Mouse (Mus musculus): Measurements from ENCODE around the gene Dalrd3. TPM values are rescaled to one million over a fixed set of nuclear protein-coding genes. Genes with fewer than 3 reads are reported as not detected.
"Not testable (repeated sequence)": the region's sequence is repeated elsewhere in the genome, so short reads cannot be mapped to it uniquely, and the experiment has no call there.

The Dalrd3 gene
- polyA plus RNA-seq, 1 experiment from 2014 or later = 44.9 TPM

DNA sequence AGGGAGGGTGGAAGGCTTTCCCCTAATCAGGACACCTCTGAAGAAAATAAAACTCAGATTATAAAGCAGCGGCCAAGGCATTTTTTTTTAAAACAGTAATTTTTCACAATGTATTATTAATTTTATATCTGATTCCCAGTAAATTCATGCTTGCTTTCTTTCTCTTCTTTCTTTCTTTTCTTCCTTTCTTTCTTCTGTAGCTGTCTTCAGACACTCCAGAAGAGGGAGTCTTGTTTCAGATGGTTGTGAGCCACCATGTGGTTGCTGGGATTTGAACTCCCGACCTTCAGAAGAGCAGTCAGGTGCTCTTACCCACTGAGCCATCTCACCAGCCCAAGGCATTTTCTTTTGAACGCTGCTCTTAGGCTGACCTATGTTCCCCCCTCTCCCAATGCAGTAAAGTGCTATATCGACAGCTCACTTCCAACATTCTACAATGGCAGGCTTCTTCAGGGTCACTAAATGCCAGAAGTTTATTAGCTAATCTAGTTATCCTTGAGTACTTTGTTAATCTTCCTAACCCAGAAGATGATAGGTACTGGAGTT, 29.4 kb downstream of the Dalrd3 start:
- H3K27me3 ChIP-seq (ENCODE audit: control insufficient read depth, insufficient read depth, low read length) = no peaks in the 10 kb centered on the region
- no peak for TF ChIP-seq CTCF (IDR thresholded peaks at IDR 0.05; ENCODE audit: low read depth)
- no peak for TF ChIP-seq EP300 (optimal IDR thresholded peaks at IDR 0.05)
- ATAC-seq (ENCODE audit: low FRiP score, low TSS enrichment) = no peak
- H3K4me1 ChIP-seq (replicated peaks; ENCODE audit: control insufficient read depth, insufficient read depth) = no peaks in the 10 kb centered on the region
- H3K27ac ChIP-seq (replicated peaks) = no peak overlapping the region
- no peak overlapping the region for H3K4me2 ChIP-seq (replicated peaks; ENCODE audit: low read depth)
- H3K9me3 ChIP-seq (ENCODE audit: control insufficient read depth, low read length) = no peaks in the 10 kb centered on the region
- peaks cover 8% of the 10 kb centered on the region for H3K36me3 ChIP-seq (ENCODE audit: control insufficient read depth, insufficient read depth, low read length)
- no peak overlapping the region for H3K9ac ChIP-seq (ENCODE audit: low read length)
- H3K4me3 ChIP-seq (ENCODE audit: low read depth, low read length) = no peak overlapping the region
- 79% methylated on average over 4 of the region's 4 CpGs for WGBS
- DNase-seq (ENCODE audit: low spot score) = no peak

DNA sequence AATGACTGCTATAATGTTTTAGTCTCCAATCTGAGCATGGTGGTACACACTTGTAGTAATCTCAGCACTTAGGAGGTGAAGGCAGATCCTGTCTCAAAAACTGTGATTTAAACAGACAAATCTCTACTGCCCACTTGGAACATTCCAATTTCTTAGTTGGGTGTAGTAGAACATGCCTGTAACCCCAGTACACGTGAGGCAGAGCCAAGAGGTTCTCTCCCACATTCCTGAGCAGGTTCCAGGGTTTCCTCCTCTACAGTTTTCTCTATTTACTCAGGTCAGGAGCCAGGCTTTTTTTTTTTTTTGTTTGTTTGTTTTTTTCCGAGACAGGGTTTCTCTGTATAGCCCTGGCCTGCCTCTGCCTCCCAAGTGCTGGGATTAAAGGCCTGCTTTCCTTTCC, 30.3 kb downstream of the Dalrd3 start:
- Histone ChIP-seq H3K27me3 (ENCODE audit: control insufficient read depth, insufficient read depth, low read length) (no peaks in the 10 kb centered on the region), H3K9me3 (ENCODE audit: control insufficient read depth, low read length) (no peaks in the 10 kb centered on the region), H3K4me2 (replicated peaks; ENCODE audit: low read depth) (no peak overlapping the region), H3K4me1 (replicated peaks; ENCODE audit: control insufficient read depth, insufficient read depth) (no peaks in the 10 kb centered on the region), H3K4me3 (ENCODE audit: low read depth, low read length) (no peak overlapping the region), H3K9ac (ENCODE audit: low read length) (no peak overlapping the region), H3K27ac (replicated peaks) (no peak overlapping the region), H3K36me3 (ENCODE audit: control insufficient read depth, insufficient read depth, low read length) (peaks cover 8% of the 10 kb centered on the region)
- 27% methylated on average over 2 of the region's 2 CpGs for WGBS
- ATAC-seq (ENCODE audit: low FRiP score, low TSS enrichment) = peak; percentile 24; the same call in 1 of the 2 replicates
- TF ChIP-seq CTCF (IDR thresholded peaks at IDR 0.05; ENCODE audit: low read depth) = no peak
- no peak for TF ChIP-seq EP300 (optimal IDR thresholded peaks at IDR 0.05)
- DNase-seq (ENCODE audit: low spot score) = no peak

DNA sequence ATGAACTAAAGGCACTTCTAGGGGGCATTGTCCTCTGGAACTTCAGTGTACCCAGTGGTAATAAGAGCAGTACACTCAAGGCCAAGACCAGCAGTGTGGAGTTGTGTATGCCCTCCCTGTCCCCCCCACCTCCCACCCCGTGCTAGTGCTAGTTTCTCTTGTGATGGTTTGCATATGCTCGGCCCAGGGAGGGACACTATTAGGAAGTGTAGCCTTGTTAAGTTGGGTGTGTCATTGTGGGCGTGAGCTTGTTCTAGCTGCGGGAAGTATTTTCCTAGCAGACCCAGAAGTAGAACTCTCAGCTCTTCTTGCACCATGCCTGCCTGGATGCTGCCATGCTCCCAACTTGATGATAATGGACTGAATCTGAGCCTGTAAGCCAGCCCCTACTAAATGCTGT, 32.3 kb downstream of the Dalrd3 start:
- no peak for DNase-seq (ENCODE audit: low spot score)
- no peaks in the 10 kb centered on the region for H3K9me3 ChIP-seq (ENCODE audit: control insufficient read depth, low read length)

DNA sequence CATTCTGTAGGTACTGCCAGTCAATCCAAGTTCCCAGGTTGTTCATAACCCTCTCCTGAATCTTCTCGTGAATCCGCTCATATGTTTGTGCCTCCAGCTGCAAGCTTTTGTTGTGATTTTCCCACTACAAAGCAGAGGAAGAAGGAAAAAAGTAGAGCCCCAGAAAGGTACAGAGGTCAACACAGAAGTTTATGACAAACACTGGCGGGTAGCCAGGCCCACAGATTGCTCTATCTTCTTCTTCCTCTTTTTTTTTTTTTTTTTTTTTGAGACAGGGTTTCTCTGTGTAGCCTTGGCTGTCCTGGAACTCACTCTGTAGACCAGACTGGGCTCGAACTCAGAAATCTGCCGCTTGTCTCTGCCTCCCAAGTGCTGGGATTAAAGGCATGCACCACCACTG, 38.2 kb downstream of the Dalrd3 start:
- H3K27ac ChIP-seq (replicated peaks); ATAC-seq (ENCODE audit: low FRiP score, low TSS enrichment); H3K9ac ChIP-seq (ENCODE audit: low read length); H3K27me3 ChIP-seq (ENCODE audit: control insufficient read depth, insufficient read depth, low read length); DNase-seq (ENCODE audit: low spot score); H3K4me2 ChIP-seq (replicated peaks; ENCODE audit: low read depth); H3K9me3 ChIP-seq (ENCODE audit: control insufficient read depth, low read length); H3K4me3 ChIP-seq (ENCODE audit: low read depth, low read length); H3K4me1 ChIP-seq (replicated peaks; ENCODE audit: control insufficient read depth, insufficient read depth): not testable (repeated sequence)
- 91% methylated on average over 5 of the region's 5 CpGs for WGBS
- H3K36me3 ChIP-seq (ENCODE audit: control insufficient read depth, insufficient read depth, low read length) = peaks cover 37% of the 10 kb centered on the region

More for the DNA sequence above, 32.3 kb downstream of the Dalrd3 start:
- Histone ChIP-seq H3K9ac (ENCODE audit: low read length) (no peak overlapping the region), H3K27ac (replicated peaks) (no peak overlapping the region), H3K4me2 (replicated peaks; ENCODE audit: low read depth) (no peak overlapping the region), H3K27me3 (ENCODE audit: control insufficient read depth, insufficient read depth, low read length) (no peaks in the 10 kb centered on the region), H3K4me3 (ENCODE audit: low read depth, low read length) (no peak overlapping the region), H3K36me3 (ENCODE audit: control insufficient read depth, insufficient read depth, low read length) (peaks cover 11% of the 10 kb centered on the region), H3K4me1 (replicated peaks; ENCODE audit: control insufficient read depth, insufficient read depth) (no peaks in the 10 kb centered on the region)
- ATAC-seq (ENCODE audit: low FRiP score, low TSS enrichment) = 0 out of 2 replicates have a peak, but pooled peaks have one; percentile 33
- 64% methylated on average over 4 of the region's 4 CpGs for WGBS
- TF ChIP-seq CTCF (IDR thresholded peaks at IDR 0.05; ENCODE audit: low read depth) (no peak), EP300 (optimal IDR thresholded peaks at IDR 0.05) (no peak)

DNA sequence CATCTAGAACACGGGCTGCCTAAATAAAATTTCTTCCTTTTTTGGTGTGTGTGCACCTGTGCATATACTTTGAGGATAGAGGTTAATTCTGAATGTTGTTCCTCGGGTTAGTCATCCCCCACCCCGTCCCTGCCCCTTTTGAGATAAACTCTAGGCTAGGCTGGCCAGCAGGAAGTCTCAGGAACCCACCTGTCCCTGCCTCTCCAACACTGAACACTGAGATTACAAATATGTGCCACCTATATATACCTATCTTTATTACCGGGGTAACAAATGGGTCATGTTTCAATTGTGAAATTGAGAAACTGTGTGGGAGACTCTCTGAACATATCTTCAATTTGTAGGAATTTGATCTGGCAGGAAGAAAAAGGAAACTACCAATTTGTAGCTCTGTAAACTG, 39.2 kb downstream of the Dalrd3 start:
- peaks cover 34% of the 10 kb centered on the region for H3K36me3 ChIP-seq (ENCODE audit: control insufficient read depth, insufficient read depth, low read length)
- no peak overlapping the region for H3K27ac ChIP-seq (replicated peaks)
- 86% methylated on average over 4 of the region's 4 CpGs for WGBS
- no peak overlapping the region for H3K9ac ChIP-seq (ENCODE audit: low read length)
- H3K4me3 ChIP-seq (ENCODE audit: low read depth, low read length) = no peak overlapping the region
- no peaks in the 10 kb centered on the region for H3K9me3 ChIP-seq (ENCODE audit: control insufficient read depth, low read length)
- H3K27me3 ChIP-seq (ENCODE audit: control insufficient read depth, insufficient read depth, low read length) = no peaks in the 10 kb centered on the region
- ATAC-seq (ENCODE audit: low FRiP score, low TSS enrichment) = 0 out of 2 replicates have a peak, but pooled peaks have one; percentile 40
- TF ChIP-seq EP300 (optimal IDR thresholded peaks at IDR 0.05) (no peak), CTCF (IDR thresholded peaks at IDR 0.05; ENCODE audit: low read depth) (no peak)
- no peaks in the 10 kb centered on the region for H3K4me1 ChIP-seq (replicated peaks; ENCODE audit: control insufficient read depth, insufficient read depth)
- DNase-seq (ENCODE audit: low spot score) = no peak
- H3K4me2 ChIP-seq (replicated peaks; ENCODE audit: low read depth) = no peak overlapping the region

DNA sequence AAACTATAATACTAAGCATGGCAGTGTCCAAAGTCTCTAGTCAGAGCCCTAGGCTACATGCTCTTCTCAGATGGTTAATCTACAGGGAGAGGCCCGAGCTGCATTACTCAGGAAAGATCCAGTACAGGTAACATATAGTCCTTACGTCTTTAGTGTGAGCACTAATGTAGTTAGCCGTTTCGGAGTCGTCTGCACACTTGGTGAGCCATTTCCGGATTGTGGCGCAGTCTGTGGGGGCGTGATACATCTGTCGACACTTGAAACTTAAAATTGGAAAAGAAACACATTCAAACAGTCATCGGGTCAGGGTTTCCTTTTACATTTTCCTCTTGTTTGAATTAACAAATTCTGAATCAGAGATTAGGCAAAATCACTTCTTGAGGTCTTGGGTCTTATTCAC, 41.8 kb downstream of the Dalrd3 start:
- peaks cover 32% of the 10 kb centered on the region; the same call in 1 of the 2 replicates for H3K36me3 ChIP-seq (ENCODE audit: control insufficient read depth, insufficient read depth, low read length)
- DNase-seq (ENCODE audit: low spot score) (no peak), ATAC-seq (ENCODE audit: low FRiP score, low TSS enrichment) (no peak)
- no peak overlapping the region for H3K4me3 ChIP-seq (ENCODE audit: low read depth, low read length)
- H3K9ac ChIP-seq (ENCODE audit: low read length) = no peak overlapping the region
- TF ChIP-seq EP300 (optimal IDR thresholded peaks at IDR 0.05) = no peak
- TF ChIP-seq CTCF (IDR thresholded peaks at IDR 0.05; ENCODE audit: low read depth) = no peak
- 96% methylated on average over 10 of the region's 10 CpGs for WGBS
- no peaks in the 10 kb centered on the region for H3K27me3 ChIP-seq (ENCODE audit: control insufficient read depth, insufficient read depth, low read length)
- H3K4me2 ChIP-seq (replicated peaks; ENCODE audit: low read depth) = no peak overlapping the region
- H3K27ac ChIP-seq (replicated peaks) = no peak overlapping the region
- H3K9me3 ChIP-seq (ENCODE audit: control insufficient read depth, low read length) = no peaks in the 10 kb centered on the region
- no peaks in the 10 kb centered on the region for H3K4me1 ChIP-seq (replicated peaks; ENCODE audit: control insufficient read depth, insufficient read depth)
